Mouse (Mus musculus): ENCODE measurements around the gene Garem2. TPM values are rescaled to one million over a fixed set of nuclear protein-coding genes. Genes with fewer than 3 reads are reported as not detected.

Gene Garem2
- total and polyA plus RNA-seq, 2 experiments: not detected

DNA sequence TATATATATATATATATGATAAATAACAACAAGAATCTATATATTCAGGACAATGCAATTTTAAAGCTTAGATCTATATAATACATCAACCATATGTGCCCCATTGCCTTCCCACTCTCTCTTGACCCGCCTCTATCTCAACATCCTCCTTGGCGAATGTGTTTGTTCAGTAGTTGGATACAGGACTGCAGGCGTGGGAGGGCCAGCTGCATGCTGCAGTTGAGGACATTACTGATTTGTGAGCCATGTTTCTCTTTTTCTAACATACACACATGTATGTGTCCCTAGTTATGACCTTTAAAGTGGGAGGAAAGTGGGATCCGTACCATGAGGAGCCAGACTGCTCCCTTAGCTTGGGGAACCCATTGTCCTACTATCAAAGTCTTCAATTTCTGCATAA, 26.3 kb downstream of the Garem2 start:
- H3K27ac ChIP-seq (replicated peaks; ENCODE audit: insufficient read depth, low read depth, low read length): no peak overlapping the region
- DNase-seq (ENCODE audit: extremely low read depth, low read depth, low spot score): no peak
- 92% methylated on average over 4 of the region's 4 CpGs for WGBS
- H3K4me1 ChIP-seq (ENCODE audit: control insufficient read depth, insufficient read depth, low read length): no peaks in the 10 kb centered on the region
- H3K36me3 ChIP-seq (ENCODE audit: control insufficient read depth, insufficient read depth, low read length): peaks cover 75% of the 10 kb centered on the region
- no peaks in the 10 kb centered on the region for H3K79me2 ChIP-seq (ENCODE audit: control insufficient read depth, insufficient read depth, low read length)
- no peak overlapping the region for H3K9ac ChIP-seq (ENCODE audit: low read depth, low read length)
- H3K27me3 ChIP-seq (ENCODE audit: control insufficient read depth, insufficient read depth, low read length): no peaks in the 10 kb centered on the region
- no peak overlapping the region for H3K4me3 ChIP-seq (ENCODE audit: insufficient read depth, low read depth, low read length)
- TF ChIP-seq CTCF (IDR thresholded peaks at IDR 0.05; ENCODE audit: low read depth, low read length) (no peak), POLR2A (IDR thresholded peaks at IDR 0.05; ENCODE audit: extremely low read depth, insufficient read depth, low read length) (no peak)

DNA sequence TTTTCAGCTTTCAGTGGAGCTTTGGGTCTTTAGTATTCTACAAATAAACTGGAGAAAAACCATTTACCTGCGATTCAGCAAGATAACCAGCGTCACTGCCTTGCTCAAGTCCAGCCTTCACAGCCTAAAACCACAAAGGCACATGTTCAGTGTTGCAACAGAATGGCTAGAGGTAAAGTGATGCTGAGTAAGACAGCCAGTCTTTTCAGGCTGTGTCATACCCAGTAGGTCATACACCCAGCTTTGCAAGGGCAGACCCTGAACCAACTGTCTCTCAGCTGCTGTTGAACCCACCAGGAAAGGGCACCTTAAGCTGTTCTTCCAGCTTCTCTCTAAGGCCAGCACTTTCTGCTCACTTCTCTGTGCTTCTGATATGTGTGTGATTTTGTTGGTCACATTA, 27.2 kb downstream of the Garem2 start:
- TF ChIP-seq CTCF (IDR thresholded peaks at IDR 0.05; ENCODE audit: low read depth, low read length) (no peak), POLR2A (IDR thresholded peaks at IDR 0.05; ENCODE audit: extremely low read depth, insufficient read depth, low read length) (no peak)
- no peak overlapping the region for H3K27ac ChIP-seq (replicated peaks; ENCODE audit: insufficient read depth, low read depth, low read length)
- H3K36me3 ChIP-seq (ENCODE audit: control insufficient read depth, insufficient read depth, low read length): peaks cover 69% of the 10 kb centered on the region
- DNase-seq (ENCODE audit: extremely low read depth, low read depth, low spot score): no peak
- no peaks in the 10 kb centered on the region for H3K27me3 ChIP-seq (ENCODE audit: control insufficient read depth, insufficient read depth, low read length)
- WGBS: 87% methylated on average over 2 of the region's 2 CpGs
- H3K4me3 ChIP-seq (ENCODE audit: insufficient read depth, low read depth, low read length): no peak overlapping the region
- no peak overlapping the region for H3K9ac ChIP-seq (ENCODE audit: low read depth, low read length)
- no peaks in the 10 kb centered on the region for H3K79me2 ChIP-seq (ENCODE audit: control insufficient read depth, insufficient read depth, low read length)
- no peaks in the 10 kb centered on the region for H3K4me1 ChIP-seq (ENCODE audit: control insufficient read depth, insufficient read depth, low read length)

DNA sequence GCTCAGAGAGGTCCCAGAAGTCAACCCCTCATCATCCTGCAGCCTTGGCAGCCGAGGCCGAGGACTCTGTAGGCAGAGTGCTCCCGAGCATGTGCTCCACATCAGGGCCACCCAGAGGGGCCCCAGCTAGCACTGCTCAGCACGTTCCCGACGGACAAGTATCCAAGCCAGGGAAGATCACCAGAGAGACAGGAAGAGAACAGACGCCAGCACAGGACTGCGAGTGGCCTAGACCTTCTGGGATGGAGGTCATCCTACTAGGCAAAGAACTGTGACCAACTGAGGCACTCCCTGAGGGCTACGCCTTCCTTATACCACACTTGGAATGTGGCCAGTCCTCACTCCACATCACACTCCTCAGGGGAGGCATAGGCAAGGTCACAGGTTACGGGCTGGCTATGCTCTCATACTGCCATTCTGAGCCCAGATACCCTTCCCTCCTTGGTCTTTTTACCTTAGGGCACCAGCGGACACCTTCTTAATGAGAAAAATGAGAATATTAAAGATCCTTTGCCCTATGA, 30.8 kb downstream of the Garem2 start:
- peaks cover 60% of the 10 kb centered on the region for H3K36me3 ChIP-seq (ENCODE audit: control insufficient read depth, insufficient read depth, low read length)
- H3K9ac ChIP-seq (ENCODE audit: low read depth, low read length): no peak overlapping the region
- no peak overlapping the region for H3K4me3 ChIP-seq (ENCODE audit: insufficient read depth, low read depth, low read length)
- H3K27ac ChIP-seq (replicated peaks; ENCODE audit: insufficient read depth, low read depth, low read length): no peak overlapping the region
- TF ChIP-seq CTCF (IDR thresholded peaks at IDR 0.05; ENCODE audit: low read depth, low read length) (no peak), POLR2A (IDR thresholded peaks at IDR 0.05; ENCODE audit: extremely low read depth, insufficient read depth, low read length) (no peak)
- H3K4me1 ChIP-seq (ENCODE audit: control insufficient read depth, insufficient read depth, low read length): peaks cover under 1% of the 10 kb centered on the region; the same call in 1 of the 2 replicates
- no peaks in the 10 kb centered on the region for H3K27me3 ChIP-seq (ENCODE audit: control insufficient read depth, insufficient read depth, low read length)
- H3K79me2 ChIP-seq (ENCODE audit: control insufficient read depth, insufficient read depth, low read length): 0 out of 2 replicates have a peak, but pooled peaks cover under 1% of the 10 kb centered on the region
- 93% methylated on average over 11 of the region's 11 CpGs for WGBS
- DNase-seq (ENCODE audit: extremely low read depth, low read depth, low spot score): no peak

DNA sequence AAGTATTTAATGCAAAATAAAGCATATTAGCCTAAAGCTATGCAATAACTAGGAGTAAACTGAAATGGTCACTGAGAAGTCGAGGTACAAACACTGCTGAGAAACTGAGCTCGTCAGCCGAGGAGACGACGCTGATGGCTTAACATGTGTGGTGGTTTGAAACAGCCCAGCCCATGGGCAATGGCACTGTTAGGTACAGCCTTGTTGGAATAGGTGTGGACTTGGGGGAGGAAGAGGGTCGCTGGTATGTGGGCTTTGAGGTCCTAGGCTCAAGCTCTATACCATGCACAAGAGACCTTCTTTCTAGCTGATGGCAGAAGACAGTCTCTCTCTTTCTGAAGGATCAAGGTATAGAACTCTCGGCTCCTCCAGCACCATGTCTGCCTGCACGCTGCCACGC, 32.3 kb downstream of the Garem2 start:
- TF ChIP-seq CTCF (IDR thresholded peaks at IDR 0.05; ENCODE audit: low read depth, low read length) (no peak), POLR2A (IDR thresholded peaks at IDR 0.05; ENCODE audit: extremely low read depth, insufficient read depth, low read length) (no peak)
- Histone ChIP-seq H3K4me3 (ENCODE audit: insufficient read depth, low read depth, low read length) (no peak overlapping the region), H3K27me3 (ENCODE audit: control insufficient read depth, insufficient read depth, low read length) (no peaks in the 10 kb centered on the region), H3K36me3 (ENCODE audit: control insufficient read depth, insufficient read depth, low read length) (peaks cover 60% of the 10 kb centered on the region), H3K79me2 (ENCODE audit: control insufficient read depth, insufficient read depth, low read length) (peaks cover 3% of the 10 kb centered on the region; the same call in 1 of the 2 replicates), H3K27ac (replicated peaks; ENCODE audit: insufficient read depth, low read depth, low read length) (no peak overlapping the region), H3K4me1 (ENCODE audit: control insufficient read depth, insufficient read depth, low read length) (peaks cover 3% of the 10 kb centered on the region; the same call in 1 of the 2 replicates), H3K9ac (ENCODE audit: low read depth, low read length) (no peak overlapping the region)
- 94% methylated on average over 9 of the region's 9 CpGs for WGBS
- DNase-seq (ENCODE audit: extremely low read depth, low read depth, low spot score): no peak

DNA sequence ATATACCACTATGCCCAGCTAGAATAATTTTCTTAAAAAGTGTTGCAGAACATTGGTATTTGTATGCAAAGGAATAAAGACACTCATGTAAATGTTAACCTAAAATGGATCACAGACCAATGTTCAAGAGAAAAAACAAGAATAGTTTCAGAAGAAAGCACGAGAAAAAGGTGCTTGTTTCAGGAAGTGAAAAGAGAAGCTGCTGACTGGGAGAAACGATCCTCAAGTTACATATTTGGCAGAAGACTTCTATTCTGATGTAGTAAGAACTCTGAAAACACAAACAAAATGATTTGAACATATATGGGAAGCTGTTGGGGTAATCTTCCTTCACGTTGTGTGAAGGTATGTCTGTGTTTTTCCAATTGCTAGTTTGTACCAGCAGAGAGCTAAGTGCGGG, 33.2 kb downstream of the Garem2 start:
- Histone ChIP-seq H3K27ac (replicated peaks; ENCODE audit: insufficient read depth, low read depth, low read length) (no peak overlapping the region), H3K27me3 (ENCODE audit: control insufficient read depth, insufficient read depth, low read length) (no peaks in the 10 kb centered on the region), H3K9ac (ENCODE audit: low read depth, low read length) (no peak overlapping the region), H3K79me2 (ENCODE audit: control insufficient read depth, insufficient read depth, low read length) (peaks cover 3% of the 10 kb centered on the region; the same call in 1 of the 2 replicates), H3K36me3 (ENCODE audit: control insufficient read depth, insufficient read depth, low read length) (peaks cover 64% of the 10 kb centered on the region), H3K4me1 (ENCODE audit: control insufficient read depth, insufficient read depth, low read length) (peaks cover 3% of the 10 kb centered on the region; the same call in 1 of the 2 replicates), H3K4me3 (ENCODE audit: insufficient read depth, low read depth, low read length) (no peak overlapping the region)
- TF ChIP-seq CTCF (IDR thresholded peaks at IDR 0.05; ENCODE audit: low read depth, low read length) (no peak), POLR2A (IDR thresholded peaks at IDR 0.05; ENCODE audit: extremely low read depth, insufficient read depth, low read length) (no peak)
- 83% methylated on average over 4 of the region's 4 CpGs for WGBS
- DNase-seq (ENCODE audit: extremely low read depth, low read depth, low spot score): no peak

DNA sequence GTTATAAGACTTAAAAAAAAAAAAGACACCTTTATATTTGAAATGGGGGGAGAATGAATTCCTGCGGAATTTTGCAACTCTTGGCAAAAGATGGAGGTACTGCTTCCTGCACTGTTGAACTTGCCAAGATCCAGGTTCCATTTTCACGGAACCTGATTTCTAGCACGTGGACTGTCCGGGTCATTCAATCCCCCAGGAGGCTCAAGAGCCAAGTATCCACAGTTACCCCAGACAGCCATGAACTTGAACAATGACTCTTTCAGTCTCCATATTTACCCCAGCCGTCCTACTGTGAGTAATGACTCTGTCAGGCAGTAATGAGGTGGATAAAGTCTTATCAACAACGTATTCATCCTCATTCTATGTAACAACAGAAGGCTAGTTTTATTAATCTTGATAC, 41.6 kb downstream of the Garem2 start:
- Histone ChIP-seq H3K9ac (ENCODE audit: low read depth, low read length) (no peak overlapping the region), H3K36me3 (ENCODE audit: control insufficient read depth, insufficient read depth, low read length) (peaks cover 54% of the 10 kb centered on the region), H3K4me1 (ENCODE audit: control insufficient read depth, insufficient read depth, low read length) (peaks cover 23% of the 10 kb centered on the region), H3K27me3 (ENCODE audit: control insufficient read depth, insufficient read depth, low read length) (no peaks in the 10 kb centered on the region), H3K4me3 (ENCODE audit: insufficient read depth, low read depth, low read length) (no peak overlapping the region), H3K27ac (replicated peaks; ENCODE audit: insufficient read depth, low read depth, low read length) (no peak overlapping the region), H3K79me2 (ENCODE audit: control insufficient read depth, insufficient read depth, low read length) (peaks cover 20% of the 10 kb centered on the region; the same call in 1 of the 2 replicates)
- no peak for TF ChIP-seq POLR2A (IDR thresholded peaks at IDR 0.05; ENCODE audit: extremely low read depth, insufficient read depth, low read length)
- no peak for TF ChIP-seq CTCF (IDR thresholded peaks at IDR 0.05; ENCODE audit: low read depth, low read length)
- 32% methylated on average over 6 of the region's 6 CpGs for WGBS
- peak; percentile 87 for DNase-seq (ENCODE audit: extremely low read depth, low read depth, low spot score)
